Mouse (Mus musculus) hematopoietic stem cell, adult 5-6 weeks (primary cell): ENCODE results near the gene Atn1. TPM values are rescaled to one million over a fixed set of nuclear protein-coding genes. Genes with fewer than 3 reads are reported as not detected.
A peak's percentile ranks its signal among the peaks of the same experiment; 100 is the strongest.

Source experiments
- ATAC-seq, 2 experiments: fragments of 125-278 bp in 1 of 2; replicated peaks in 1 of 2; 2 replicates each; pipeline ENCODE4 v1.8.0; 2016 to 2017; ENCODE audit warnings: inconsistent platforms in 2 of 2, mild to moderate bottlenecking in 2 of 2, moderate number of reproducible peaks in 2 of 2, low read depth in 1 of 2, moderate TSS enrichment in 1 of 2; ENCODE audit not compliant: low FRiP score in 2 of 2, poor library complexity in 2 of 2, severe bottlenecking in 2 of 2, insufficient read depth in 1 of 2, low TSS enrichment in 1 of 2
- total RNA-seq: library from RNA; stranded (forward); fragments of 172-1452, 232-1000 nt; gene quantifications from 2 replicates; pipeline ENCODE4 v1.2.3, GENCODE M21; 2017

The Atn1 gene
- total RNA-seq, 1 experiment from 2014 or later: 6.0 TPM

GRCm38 (mm10) chr6:124746296-124746605 lies 10.1 kb downstream of the Atn1 start:
- ATAC-seq: no peak

GRCm38 (mm10) chr6:124745490-124746295 lies 10.6 kb downstream of the Atn1 start:
- ATAC-seq: peak; percentile 48 to 61

- ATAC-seq: no peak
These were observed 11.5 kb downstream of the Atn1 start for GRCm38 (mm10) chr6:124744755-124745321.

- no peak for ATAC-seq
These were observed 12.7 kb downstream of the Atn1 start for GRCm38 (mm10) chr6:124743647-124744046.

GRCm38 (mm10) chr6:124742839-124743514 lies 13.3 kb downstream of the Atn1 start:
- ATAC-seq: no peak

- no peak for ATAC-seq
These were observed 14.5 kb downstream of the Atn1 start for GRCm38 (mm10) chr6:124741842-124742241.

- ATAC-seq: peak; percentile 75 to 80
These were observed 15.2 kb downstream of the Atn1 start, which contains the start of gene Grcc10 for GRCm38 (mm10) chr6:124740888-124741761. TSS of gene Grcc10 (minus strand) at chr6:124741374.

- peak in 1 of 2 experiments; percentile 9; a peak in 2 of 4 replicates for ATAC-seq
These were observed 16.0 kb downstream of the Atn1 start for GRCm38 (mm10) chr6:124740211-124740887.

- ATAC-seq: no peak
These were observed 17.0 kb downstream of the Atn1 start for GRCm38 (mm10) chr6:124739231-124739796.

GRCm38 (mm10) chr6:124738511-124739023 lies 17.8 kb downstream of the Atn1 start, which contains the start of gene Ptpn6:
TSS of gene Ptpn6 (minus strand) at chr6:124738714.
- peak; percentile 13 to 20 for ATAC-seq

GRCm38 (mm10) chr6:124737040-124737439 lies 19.3 kb downstream of the Atn1 start:
- ATAC-seq: no peak

- ATAC-seq: no peak
These were observed 21.9 kb downstream of the Atn1 start for GRCm38 (mm10) chr6:124734417-124734816.

GRCm38 (mm10) chr6:124732476-124733370 lies 23.6 kb downstream of the Atn1 start:
- peak; percentile 90 to 91 for ATAC-seq

GRCm38 (mm10) chr6:124731038-124731437 lies 25.3 kb downstream of the Atn1 start:
- ATAC-seq: no peak

- ATAC-seq: peak; percentile 68 to 72
These were observed 26.2 kb downstream of the Atn1 start for GRCm38 (mm10) chr6:124729850-124730705.
